Mouse (Mus musculus) erythroblast, embryonic 14.5 days (primary cell): ENCODE data around the gene Shpk.

Experiments
- GATA1 ChIP-seq: IDR thresholded peaks from 2 replicates; pipeline ENCODE4 v1.6.1; 2012; ENCODE audit warnings: low read length, inconsistent platforms, mixed read lengths
- TAL1 ChIP-seq: IDR thresholded peaks from 3 replicates; pipeline ENCODE4 v1.6.1; 2012; ENCODE audit warnings: low read length, inconsistent platforms, mixed read lengths

- no peak for TF ChIP-seq GATA1
- TF ChIP-seq TAL1 = no peak
These were observed 23.6 kb downstream of the Shpk start for GRCm38 (mm10) chr11:73222846-73223245.
